Mouse (Mus musculus): ENCODE data around the gene Myef2.
"Not testable (repeated sequence)": the region's sequence is repeated elsewhere in the genome, so short reads cannot be mapped to it uniquely, and the experiment has no call there.

Myef2 gene

DNA sequence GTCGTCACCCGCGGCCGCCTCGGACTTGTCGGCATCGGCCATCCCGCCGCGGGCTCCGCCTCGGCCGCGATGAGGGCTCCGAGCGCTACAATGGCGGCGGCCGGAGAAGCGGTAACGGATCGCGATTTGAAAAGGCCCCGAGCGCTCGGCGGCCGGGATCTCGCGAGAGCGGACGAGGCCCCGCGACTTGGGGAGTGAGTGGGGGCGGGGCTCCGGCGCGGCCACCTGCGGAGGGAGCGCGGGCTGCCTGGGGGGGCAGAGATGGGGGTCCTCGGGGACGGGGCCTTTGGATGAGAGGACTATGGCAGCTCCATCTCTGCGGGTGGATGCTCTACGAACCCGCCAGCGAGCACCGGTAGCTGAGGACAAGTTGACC, at the start of gene Myef2:
Gene Myef2 (minus strand): TSS at position 185 of the 376 bp plus-strand sequence.
- DNase-seq, result peak; percentile 57

DNA sequence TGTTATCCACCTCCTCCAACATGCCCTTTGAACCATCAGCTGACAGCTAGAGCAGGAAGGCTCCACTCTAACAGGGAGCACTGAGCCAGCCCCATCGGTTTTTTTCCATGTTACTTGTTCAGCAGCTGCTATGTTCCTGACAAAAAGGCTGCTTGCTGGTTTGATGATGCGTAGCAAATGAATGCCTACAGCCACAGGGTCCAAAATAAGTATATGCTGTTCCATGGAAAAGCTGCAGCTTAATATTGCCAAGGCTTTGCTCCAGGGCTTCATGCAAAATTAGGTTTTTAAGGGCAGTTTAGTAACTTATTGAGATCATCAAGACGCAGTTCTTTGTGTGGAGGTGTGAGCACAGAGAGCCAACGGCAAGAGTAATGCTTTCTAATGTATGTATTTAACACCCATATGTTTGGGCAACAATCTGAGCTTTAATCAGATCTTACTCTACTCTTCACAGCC, 38.6 kb upstream of the Myef2 start:
- DNase-seq, result no peak

DNA sequence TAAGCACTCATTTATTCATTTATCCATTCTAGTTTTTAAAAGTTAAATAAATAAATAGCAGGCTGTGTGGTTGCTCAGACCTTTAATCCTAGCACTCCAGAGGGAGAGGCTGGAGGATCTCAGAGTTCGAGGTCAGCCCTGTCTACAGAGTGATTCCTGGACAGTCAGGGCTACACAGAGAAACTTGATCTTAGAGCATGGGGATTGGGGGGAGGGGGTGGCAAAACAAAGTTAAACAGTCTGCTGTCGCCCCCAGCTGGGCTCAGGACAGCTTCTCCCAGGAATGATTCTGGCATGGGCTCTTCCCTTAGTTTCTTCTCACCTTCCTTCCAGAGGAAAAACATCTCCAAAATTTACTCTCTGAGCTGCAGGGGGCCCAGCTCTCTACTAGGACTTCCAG, 32.0 kb upstream of the Myef2 start:
- no peak for DNase-seq

DNA sequence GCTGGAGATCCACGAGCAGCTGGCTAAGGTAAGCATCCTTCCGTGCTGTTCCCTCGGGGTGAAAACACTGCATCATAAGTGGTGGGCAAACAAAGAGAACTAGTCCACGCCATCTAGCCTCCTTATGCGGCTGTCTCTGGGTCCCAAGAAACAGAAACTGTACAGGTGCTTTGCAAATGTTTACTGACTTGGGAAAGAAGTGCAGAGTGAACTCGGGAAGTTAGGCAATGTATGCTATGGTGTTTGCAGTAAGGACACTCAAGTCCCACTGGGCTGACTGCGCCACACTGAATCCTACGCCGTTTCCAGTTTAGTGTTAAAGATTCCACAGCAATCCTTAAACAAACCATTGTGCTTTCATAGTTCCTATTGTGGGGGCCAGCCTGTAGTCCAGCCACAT, 30.8 kb upstream of the Myef2 start:
- DNase-seq, result no peak

DNA sequence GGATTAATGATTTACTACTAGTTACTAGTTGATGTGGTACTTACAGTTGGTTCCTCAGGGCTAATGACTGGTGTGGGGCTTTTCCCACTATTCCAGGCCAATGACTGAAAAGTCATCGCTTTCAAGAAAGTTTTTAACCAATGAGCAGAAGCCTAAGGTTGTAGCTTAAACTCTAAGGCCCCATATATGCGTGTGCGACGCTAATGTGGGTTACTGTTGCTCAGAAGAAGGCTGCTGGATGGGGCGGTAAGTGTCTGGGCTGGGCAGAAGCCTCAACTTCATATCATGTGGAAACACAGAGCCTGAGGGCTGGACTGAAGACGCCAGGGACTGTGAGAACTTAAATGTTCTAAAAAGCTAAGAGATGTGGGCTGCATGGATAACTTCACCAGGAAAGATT, 28.9 kb upstream of the Myef2 start, which contains the start of gene Slc12a1:
Gene Slc12a1 (plus strand): TSS at position 118 of the 400 bp plus-strand sequence.
- DNase-seq, result no peak

DNA sequence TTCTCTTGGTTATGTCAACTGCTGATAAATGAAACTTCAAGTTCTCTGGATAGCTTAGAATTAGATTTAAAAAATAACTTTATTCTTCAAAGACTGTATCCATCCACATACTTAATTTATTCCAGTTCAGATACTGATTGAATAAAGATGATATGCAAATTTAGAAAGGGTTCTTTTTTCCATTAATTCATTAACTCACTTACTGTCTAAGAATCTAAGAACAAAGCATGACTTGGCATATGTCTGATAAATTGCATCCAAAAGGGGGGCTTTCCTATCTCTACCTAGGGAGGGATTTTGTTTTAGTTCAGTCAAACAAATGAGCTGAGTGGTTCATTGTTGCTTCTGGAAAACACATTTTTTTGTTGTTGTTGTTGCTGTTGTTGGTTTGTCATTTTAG, 18.9 kb upstream of the Myef2 start:
- DNase-seq, result no peak

DNA sequence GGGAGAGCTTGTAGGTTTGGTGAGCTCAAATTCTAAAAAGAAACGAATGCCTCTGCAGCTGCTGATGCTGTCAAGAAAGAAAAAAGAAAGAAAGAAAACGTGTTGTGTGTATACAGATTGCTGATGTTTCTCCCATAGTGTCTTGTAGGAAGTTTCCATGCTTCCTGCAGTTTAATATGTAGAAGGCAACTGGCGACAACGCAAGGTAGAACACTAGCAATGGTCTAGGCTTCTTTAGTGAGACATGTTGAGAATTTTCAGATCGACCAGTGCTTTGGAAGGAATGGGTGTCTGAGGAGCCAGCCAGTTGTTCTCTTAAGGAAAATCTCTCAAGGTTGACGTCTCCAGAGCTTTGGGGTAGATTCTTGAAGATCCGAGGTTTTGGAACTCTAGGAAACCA, 13.4 kb upstream of the Myef2 start:
- DNase-seq, result no peak

DNA sequence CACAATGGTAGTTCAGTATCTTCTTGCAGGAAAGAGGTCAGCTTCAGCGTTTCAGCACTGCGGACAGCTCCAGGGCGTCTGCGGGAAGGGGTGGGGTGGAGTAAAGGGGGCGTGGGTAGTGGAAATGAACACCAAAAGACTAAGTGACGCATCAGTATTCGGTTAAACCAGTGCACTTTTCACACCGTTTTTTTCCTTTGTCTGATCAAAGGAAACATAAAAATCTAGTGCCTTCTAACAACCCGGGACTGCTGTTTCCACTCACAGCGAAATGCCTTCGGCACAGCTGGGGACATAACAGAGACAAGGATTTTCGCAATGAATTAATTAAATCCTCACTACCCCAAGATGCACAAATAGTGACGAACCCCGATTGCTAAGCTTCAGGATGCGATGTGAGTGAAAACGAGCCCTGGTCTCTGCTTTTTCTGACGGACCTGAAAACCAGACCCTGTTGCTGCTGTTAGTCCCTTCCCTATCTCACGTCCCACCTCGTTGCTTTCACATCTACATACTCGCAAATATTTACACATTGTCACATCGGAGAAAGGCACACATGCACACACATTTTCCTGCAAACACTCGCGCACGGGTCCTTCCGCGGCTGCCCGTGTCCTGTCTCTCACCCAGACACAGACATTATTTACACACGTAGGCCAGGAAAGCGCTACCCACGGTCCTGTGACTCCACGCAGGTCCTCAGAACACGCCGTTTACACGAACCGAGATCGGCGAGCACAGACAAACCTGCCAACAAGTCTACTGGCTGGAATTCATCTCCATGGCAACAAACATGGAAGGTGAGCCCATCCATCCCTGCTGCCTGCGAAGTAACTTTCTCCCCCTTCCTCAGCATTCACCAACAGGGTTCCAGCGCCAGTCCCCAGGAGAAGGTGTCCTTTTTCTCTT, 12.7 kb upstream of the Myef2 start, which contains the start of gene Ctxn2:
Gene Ctxn2 (plus strand): TSS at position 790 of the 909 bp plus-strand sequence.
- DNase-seq, result peak; percentile 50

DNA sequence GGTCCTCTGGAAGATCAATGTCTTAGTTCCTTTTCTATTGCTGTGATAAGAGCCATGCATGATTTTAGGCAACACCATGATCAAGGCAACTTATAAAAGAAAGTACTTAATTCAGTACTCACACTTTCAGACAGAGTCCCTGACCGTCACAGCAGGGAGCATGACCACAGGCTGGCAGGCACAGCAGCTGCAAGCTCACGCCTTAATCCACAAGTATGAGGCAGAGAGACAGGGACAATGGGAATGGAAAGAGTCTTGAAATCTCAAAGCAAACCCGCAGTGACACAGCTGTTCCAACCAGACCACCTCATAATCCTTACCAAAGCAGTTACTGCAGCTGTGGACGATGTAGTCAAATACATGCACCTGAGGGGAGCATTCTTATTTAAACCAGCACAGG, 10.7 kb upstream of the Myef2 start:
- no peak for DNase-seq

DNA sequence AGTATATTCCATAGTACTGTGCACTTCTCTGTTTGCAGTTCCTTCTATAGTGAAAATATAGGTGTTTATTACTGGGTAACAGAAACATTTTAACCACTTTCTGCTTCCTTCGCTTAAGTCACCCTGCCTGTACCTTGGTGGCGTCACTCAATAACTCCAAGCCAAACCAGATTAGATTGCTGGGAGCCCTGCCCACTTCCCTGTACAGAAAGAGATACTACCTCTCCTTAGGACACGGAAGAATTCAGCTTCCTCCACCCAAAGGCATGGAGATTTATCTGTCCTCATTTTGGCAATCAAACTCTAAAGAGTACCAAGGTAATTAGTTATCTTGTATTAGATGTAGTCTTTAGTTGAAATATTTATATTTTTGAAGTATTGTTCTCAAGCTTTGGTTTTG, 3.3 kb upstream of the Myef2 start:
- DNase-seq, result no peak

DNA sequence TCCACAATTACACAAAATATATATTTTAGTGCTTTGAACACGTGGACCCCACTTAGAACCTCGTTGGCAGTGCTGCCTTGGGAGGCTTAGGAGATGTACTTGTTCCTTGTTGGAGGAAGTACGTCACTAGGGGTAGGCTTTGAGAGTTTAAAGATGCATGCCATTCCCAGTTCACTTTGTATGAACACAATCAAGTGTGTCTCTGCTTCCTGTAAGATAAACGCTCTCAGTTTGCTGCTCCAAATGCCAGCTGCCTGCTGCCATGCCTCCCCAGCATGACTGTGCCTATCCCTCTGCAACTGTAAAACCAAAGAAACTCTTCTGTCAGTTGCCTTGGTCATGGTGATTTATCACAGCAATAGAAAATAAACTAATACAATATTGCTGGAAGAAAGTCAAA, 2.4 kb upstream of the Myef2 start:
- no peak for DNase-seq

DNA sequence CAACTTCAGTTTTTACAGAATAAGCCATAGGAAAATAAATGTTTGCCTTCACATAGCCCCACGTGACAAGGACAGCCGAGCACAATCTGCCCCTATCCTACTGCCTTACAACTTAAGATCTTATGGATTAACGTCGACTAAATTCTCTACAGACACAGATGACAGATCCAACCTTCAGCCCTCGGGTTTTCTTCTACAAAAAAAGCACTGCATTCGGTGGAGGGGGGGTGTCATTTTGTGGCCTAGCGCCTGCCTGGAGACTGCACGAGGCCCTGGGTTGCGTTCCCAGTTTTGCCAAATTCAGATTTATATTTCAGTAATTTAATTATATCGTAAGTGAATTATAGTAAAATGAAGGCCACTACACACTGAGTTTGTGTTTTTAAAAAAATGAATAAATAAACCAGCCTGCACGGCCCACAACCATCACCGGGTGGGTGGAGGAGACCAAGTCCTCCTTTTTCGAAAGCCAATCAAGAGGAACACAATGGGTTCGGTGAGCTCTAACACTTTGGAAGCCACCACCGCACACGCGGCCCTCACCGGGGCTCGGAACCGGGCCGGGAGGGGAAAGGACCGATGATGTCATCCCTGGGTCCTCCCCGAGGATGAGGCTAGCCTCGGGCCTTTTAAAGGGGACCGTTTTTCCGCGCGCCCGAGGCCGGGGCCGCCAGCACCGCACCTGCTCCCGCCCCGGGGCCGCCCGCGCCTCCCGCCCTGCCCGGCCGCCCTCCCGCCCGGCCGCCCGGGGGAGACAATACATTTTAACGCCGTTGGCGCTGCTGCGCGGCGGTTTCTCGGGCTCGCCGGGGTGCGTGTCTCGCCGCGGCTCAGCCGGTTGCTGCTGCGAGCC, 611 bp downstream of the Myef2 start:
- DNase-seq, result peak; percentile 40

DNA sequence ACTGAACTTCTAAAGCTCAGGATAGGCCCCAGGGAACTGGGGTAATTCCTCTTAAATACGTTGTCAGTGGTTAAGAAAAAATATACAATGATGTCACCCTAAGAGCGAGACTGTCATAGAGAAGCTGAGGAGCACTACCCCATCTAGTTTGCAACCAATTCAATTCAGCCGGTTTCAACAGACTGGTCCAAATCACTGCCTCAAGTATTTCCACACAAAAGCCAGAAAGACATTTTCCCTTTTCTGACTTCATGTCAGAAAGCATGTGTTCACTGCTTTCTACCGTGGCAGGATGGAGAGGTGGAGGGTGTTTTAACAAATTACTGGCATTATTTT, 1.2 kb downstream of the Myef2 start:
- DNase-seq, result no peak

DNA sequence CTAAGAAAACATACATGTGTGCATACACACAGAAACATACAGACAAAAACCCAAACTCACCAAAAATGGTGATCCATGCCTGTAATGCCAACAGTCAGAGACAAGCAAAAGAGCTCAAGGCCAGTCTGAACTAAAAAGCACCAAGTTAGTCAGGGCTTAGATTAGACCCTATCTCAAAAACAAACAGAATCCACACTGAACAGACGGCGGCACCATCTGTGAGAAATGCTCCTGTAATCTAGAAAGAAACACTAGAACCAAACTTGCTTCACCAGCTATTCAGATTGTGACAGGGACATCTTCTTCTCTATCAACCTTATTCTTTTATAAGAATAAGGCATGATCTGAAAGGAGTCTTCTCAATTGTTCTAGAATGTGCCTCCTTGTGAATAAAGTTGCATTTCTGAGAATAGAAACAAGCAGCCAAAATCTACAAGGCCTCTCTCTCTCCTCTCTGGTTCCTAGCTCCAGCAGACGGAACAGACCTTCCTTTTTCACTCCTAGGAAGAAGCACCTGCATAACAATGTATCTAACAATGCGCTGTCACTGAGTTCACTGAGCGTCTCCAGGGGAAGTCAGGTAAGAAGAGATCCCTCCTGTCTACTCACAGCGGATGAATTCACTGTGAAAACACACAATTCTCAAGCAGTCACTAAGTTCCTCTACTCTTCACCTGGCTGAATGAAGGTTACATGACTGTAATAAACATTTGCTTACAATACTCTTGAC, 3.9 kb downstream of the Myef2 start:
- DNase-seq, result peak; percentile 66

DNA sequence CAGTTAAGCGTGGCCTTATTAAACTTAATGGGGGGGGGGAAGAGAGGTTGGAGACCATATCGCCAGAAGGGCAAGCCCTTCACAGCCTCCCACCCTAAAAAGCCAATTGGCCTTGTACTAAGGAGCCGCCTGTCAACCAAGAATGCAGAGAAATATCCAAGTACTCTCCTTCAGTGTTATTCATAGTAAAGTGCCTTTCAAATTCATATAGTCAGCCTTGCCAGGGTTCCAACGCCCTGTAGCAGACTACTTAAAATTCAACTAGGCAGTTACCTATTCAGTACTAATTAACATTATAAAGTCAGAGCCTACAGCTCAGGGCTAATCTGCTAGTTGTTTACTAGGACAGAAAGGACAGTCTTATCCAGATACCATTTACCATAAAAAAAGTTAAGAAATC, 16.9 kb downstream of the Myef2 start:
- not testable (repeated sequence) for DNase-seq

DNA sequence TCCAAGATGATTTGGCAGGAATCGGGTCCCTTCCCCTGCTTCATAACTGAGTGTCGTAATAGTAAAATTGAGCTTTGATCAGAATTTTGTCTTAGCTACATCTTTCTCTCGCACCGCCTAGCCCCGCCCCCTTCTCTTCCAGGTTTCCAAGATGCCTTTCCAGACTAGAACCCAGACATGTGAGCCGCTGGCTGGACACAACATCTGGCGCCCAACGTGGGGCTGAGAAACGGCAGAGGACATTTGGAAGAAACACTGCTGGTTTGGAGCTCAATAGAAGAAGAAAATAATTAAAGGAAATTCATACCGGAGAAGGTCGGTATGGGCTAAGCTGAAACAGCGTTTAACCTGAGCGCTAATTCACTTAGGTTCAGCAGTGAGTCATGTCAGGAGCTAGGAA, 19.0 kb downstream of the Myef2 start:
- not testable (repeated sequence) for DNase-seq

DNA sequence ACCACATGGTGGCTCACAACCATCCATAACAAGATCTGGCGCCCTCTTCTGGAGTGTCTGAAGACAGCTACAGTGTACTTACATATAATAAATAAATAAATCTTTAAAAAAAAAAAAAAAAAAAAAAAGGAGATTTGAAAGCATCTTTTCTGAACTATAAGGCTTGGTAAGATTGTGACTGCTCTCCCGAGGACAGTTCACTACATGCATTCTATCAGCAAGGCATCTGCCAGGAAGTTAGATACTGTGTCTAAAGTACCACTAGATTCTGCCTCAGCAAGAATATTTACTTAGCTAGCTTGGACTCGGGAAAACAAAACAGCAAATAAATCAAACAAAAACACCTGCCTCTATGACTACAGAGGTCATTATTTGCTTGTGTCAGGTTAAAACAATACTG, 31.3 kb downstream of the Myef2 start:
- not testable (repeated sequence) for DNase-seq

DNA sequence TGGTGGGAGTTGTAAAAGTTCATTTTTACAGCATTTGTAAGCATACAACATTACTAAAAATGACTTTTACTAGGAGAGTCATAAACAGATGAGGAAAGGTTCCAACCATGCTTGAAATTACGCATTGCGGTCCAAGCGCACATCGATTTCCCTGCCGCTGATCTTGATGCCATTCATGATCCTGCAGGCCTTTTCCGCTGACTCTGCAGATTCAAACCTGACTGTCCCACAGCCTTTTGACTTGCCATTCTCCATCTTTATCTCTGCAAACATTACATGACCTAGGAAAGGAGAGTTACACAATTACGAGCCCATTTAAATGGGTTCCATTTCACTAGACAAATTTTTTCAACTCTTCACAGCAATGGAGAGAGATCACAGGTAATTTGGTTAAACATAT, 34.7 kb downstream of the Myef2 start:
- no peak for DNase-seq

DNA sequence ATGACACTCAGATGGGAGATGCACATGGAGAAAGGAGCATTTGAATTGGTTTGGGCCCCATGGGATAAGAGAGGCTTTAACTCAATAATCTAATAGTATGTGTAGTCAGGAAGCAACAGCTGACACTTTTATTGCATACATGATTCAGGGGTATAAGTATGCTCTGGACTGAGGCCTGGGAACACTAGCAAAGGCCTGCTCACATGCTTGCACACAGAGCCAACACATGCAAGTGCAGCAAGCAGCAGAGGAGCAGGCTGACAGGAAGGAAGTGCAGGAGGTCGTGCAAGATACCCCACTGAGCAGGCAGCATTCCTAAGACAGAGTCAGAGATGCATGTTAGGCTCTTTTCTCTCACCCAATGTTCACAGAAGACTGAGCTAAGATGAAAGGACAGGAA, 39.6 kb downstream of the Myef2 start:
- no peak for DNase-seq

DNA sequence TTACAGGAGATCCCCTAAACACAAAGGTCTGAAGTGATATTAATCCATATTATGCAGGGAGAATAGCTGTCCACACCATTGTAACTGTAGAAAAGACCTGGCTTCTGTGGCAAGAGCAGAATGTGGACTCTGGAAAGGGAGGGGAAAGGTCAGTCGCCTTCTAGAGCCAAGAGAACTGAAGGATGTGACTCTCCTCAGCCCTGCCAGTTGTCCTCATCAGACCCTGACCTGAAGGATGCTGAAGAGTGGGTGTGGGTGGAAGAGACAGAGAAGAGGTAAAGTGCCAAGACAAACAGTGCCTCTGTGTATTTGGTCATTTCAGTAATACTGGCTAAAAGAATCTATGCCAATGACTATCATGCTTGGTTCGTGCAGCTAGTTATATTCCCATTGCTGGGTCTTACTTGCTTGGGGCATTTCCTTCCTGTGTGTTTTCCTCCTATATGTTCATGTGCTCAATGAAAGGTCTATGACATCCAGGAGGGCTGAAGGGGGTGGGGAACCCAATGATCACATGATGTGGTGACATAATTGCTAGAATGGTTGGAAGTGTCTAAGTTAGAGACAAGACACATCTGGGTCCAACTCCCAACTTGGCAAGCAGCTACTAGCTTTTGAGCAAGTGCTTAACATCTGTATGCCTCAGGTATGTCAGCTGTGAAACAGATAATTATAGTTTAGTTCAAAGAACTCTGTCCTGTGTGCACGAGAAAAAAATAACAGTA, 50.2 kb downstream of the Myef2 start:
- DNase-seq, result no peak

DNA sequence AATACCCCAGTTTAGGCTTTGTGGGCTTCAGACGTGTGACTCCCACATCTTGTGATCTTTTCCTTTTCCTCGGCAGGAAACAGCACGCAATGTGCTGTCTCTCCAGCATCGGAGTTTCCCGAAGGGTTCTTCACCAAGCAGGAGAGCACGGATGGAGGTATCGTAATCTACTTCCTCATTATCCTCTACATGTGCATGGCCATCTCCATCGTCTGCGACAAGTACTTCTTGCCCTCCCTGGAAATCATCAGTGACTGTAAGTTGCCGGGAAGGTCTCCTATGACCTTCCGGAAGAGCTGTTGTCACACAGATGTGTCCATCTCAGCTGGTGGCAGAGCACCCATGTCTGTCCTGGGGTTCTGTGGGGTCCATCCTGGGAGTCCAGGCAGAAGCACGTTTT, 54.8 kb downstream of the Myef2 start:
- no peak for DNase-seq

DNA sequence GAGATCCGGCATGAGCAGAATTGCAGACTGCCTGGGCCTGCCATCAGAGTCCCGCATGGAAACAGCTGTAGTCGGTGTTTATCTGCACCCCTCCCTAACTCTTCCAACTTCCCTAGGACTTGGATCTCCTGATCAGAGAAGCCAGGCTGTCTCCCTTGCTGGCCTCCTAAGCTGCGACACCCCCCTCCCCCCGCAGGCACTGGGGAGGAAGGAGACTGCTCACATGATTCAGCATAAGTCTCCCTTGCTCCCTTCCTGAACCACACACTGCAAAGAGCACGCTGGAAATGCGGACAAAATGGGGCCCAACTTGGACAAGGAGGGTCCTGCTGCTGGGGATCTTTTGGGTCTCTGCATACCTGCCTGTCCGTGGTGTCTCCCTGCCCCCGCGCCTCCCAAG, 55.6 kb downstream of the Myef2 start, which contains the start of gene Slc24a5:
Gene Slc24a5 (plus strand): TSS at position 231 of the 400 bp plus-strand sequence.
- no peak for DNase-seq

Measured in layer of hippocampus, adult 9-11 months (tissue).